Mouse (Mus musculus): Measurements from ENCODE around the gene Ppm1m. TPM values are rescaled to one million over a fixed set of nuclear protein-coding genes. Genes with fewer than 3 reads are reported as not detected.

The Ppm1m gene
- polyA plus RNA-seq, 1 experiment from 2014 or later: 17.2 TPM

DNA sequence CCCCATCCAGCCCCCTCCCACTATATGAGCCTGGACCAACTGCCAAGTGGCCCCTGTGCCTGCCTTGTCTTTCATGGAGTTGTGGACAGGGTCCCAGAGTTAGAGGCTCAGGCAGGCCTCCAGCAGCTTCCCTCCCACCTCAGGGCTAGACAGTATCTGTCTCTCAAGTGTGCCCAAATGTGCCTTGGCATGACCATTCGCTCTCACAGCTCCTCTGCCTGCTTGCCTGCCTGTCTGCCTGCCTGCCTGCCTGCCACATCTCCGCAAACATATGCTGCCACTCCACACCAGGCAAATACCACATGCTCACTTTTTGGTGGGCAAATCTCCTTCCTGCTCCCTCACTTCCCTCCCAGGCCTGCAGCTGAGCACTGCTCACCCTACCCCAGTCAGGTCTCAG lies 54.0 kb downstream of the Ppm1m start:
- peaks cover 30% of the 10 kb centered on the region for H3K4me1 ChIP-seq
- ATAC-seq (replicated peaks): no peak
- WGBS: 88% methylated on average over 2 of the region's 2 CpGs
- H3K9me3 ChIP-seq: no peaks in the 10 kb centered on the region
- H3K4me3 ChIP-seq: no peak overlapping the region
- H3K27me3 ChIP-seq (replicated peaks): no peaks in the 10 kb centered on the region
- no peak overlapping the region for H3K9ac ChIP-seq
- H3K27ac ChIP-seq: no peak overlapping the region
- H3K4me2 ChIP-seq: no peak overlapping the region
- no peaks in the 10 kb centered on the region for H3K36me3 ChIP-seq (replicated peaks)

MicroRNA genes within 50 kb of the gene (microRNA counts, 519-probe panel; counts per million panel counts)
- 4,869 counts per million, percentile 98 among the panel's probes with 10 or more counts for microRNA mmu-let-7g

Small RNA genes lying within 50 kb of the gene (microRNA-seq; reads per million reads assigned to microRNA genes)
- gene Mir135a-1 (512 reads per million, percentile 72 among the genes with 10 or more reads in this experiment), gene Mirlet7g (61,034 reads per million, percentile 100 among the genes with 10 or more reads in this experiment)

Other genes with a start within 250 kb of the Ppm1m start
- gene Col6a5, start 239.1 kb downstream of the Ppm1m start, polyA plus RNA-seq (2015; fragmentation: Nextera tagmentation; extraction: Ambion mirVana): 0.15 and 0.52 TPM in 2 replicates
- 1.8 TPM in 2 replicates for gene Col6a4, start 103.0 kb downstream of the Ppm1m start, polyA plus RNA-seq (2015; fragmentation: Nextera tagmentation; extraction: Ambion mirVana)
- gene Glyctk, start 41.6 kb downstream of the Ppm1m start, polyA plus RNA-seq (2015; fragmentation: Nextera tagmentation; extraction: Ambion mirVana): 4.5 and 4.9 TPM in 2 replicates
- gene Wdr82, start 28.8 kb downstream of the Ppm1m start, polyA plus RNA-seq (2015; fragmentation: Nextera tagmentation; extraction: Ambion mirVana): 40.5 and 41.1 TPM in 2 replicates
- gene Twf2, start 3.4 kb upstream of the Ppm1m start, polyA plus RNA-seq (2015; fragmentation: Nextera tagmentation; extraction: Ambion mirVana): 51.8 and 55.8 TPM in 2 replicates
- gene Tlr9, start 22.9 kb upstream of the Ppm1m start, polyA plus RNA-seq (2015; fragmentation: Nextera tagmentation; extraction: Ambion mirVana): 0.05 TPM in 1 of 2 replicates, not detected in the other
- 91.1 and 99.0 TPM in 2 replicates for gene Alas1, start 48.9 kb upstream of the Ppm1m start, polyA plus RNA-seq (2015; fragmentation: Nextera tagmentation; extraction: Ambion mirVana)
- 9.1 and 9.9 TPM in 2 replicates for gene Poc1a, start 81.3 kb upstream of the Ppm1m start, polyA plus RNA-seq (2015; fragmentation: Nextera tagmentation; extraction: Ambion mirVana)
- gene Dusp7, start 168.9 kb upstream of the Ppm1m start, polyA plus RNA-seq (2015; fragmentation: Nextera tagmentation; extraction: Ambion mirVana): 15.7 and 16.1 TPM in 2 replicates
- 553 and 554 TPM in 2 replicates for gene Rpl29, start 229.7 kb upstream of the Ppm1m start, polyA plus RNA-seq (2015; fragmentation: Nextera tagmentation; extraction: Ambion mirVana)
- 20.7 TPM in 2 replicates for gene Acy1, start 238.6 kb upstream of the Ppm1m start, polyA plus RNA-seq (2015; fragmentation: Nextera tagmentation; extraction: Ambion mirVana)
- 8.9 and 11.0 TPM in 2 replicates for gene Abhd14b, start 247.7 kb upstream of the Ppm1m start, polyA plus RNA-seq (2015; fragmentation: Nextera tagmentation; extraction: Ambion mirVana)
- gene Abhd14a, start 247.9 kb upstream of the Ppm1m start, polyA plus RNA-seq (2015; fragmentation: Nextera tagmentation; extraction: Ambion mirVana): 71.2 and 71.3 TPM in 2 replicates

Data from midbrain, embryonic 15.5 days (tissue).